Mouse (Mus musculus): ENCODE results near the gene Xlr5a. TPM values are rescaled to one million over a fixed set of nuclear protein-coding genes. Genes with fewer than 3 reads are reported as not detected.
"Not testable (repeated sequence)": the region's sequence is repeated elsewhere in the genome, so short reads cannot be mapped to it uniquely, and the experiment has no call there.

Xlr5a gene
- polyA plus RNA-seq, 1 experiment from 2014 or later: not detected

DNA sequence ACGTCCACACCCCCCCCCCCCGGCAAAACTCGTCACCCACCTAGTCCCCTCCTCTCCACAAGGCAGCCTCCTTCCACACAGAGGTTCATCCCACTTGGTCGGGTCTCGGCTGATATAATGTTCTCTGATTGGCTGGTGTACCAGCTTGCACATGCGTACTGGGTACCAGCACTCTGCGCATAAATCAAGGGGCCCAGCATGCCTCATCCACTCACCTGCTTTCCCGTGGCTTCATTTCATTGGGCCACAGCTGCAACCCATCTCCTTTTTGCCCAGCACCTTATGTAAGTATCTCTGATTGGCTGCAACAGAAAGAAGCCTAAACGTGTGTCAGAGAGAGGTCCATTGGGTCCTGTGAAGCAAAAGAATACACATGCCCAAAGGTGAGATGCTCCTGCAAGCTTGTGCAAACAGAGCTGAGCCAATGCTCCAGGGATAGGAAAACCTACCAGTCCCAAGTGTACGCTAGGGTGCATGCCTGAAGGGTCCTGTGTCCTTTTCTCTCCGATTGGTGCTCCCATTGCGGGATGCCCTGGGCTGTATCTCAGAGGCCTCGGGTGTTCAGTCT lies 195.8 kb downstream of the Xlr5a start, which contains the start of gene Xlr3a:
TSS of gene Xlr3a (minus strand) at position 155 of the 568 bp plus-strand sequence.
- DNase-seq (ENCODE audit: low spot score): not testable (repeated sequence)

DNA sequence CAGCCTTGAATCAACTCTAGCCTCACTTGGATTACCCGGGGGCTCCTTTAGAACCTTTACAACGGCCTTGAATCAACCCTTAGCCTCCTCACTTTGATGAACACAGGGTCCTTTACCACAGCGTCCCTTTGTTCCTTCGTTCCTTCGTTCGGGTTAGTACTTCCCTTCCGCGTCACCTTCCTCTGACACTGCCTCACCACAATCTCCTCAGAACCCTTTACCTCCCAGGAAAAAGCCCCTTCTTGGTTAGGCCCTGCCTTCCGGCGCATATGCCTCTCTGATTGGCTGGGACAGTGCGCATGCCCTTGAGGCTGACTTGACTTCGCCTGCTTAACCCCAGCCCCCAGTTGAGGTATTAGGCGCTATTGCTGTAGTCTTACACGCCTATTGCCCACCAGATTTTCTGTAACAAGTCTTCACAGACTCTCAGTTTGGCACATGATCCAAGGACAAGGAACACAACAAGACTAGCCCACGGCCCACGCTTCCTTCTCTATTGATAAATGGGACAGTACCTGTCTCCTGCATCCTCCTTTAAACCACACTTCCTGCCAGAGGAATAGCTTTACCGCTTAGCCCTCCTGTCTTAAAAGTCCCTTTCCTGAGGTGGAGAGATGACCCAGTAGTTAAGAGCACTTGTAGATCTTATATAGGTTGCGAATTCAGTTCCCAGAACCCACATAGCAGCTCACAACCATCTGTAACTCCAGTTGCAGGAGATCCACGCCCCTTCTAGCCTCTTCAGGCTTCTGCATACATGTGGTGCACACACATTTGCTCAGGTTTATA lies 210.3 kb downstream of the Xlr5a start, which contains the start of gene Xlr4a:
TSS of gene Xlr4a (minus strand) at position 212 of the 789 bp plus-strand sequence.
- not testable (repeated sequence) for H3K9me3 ChIP-seq; H3K27me3 ChIP-seq (ENCODE audit: insufficient read depth, poor library complexity, severe bottlenecking); H3K4me1 ChIP-seq (replicated peaks); H3K27ac ChIP-seq; DNase-seq (ENCODE audit: low spot score); H3K4me3 ChIP-seq; H3K36me3 ChIP-seq
- 83% methylated on average over 19 of the region's 19 CpGs for WGBS

More for the DNA sequence above, 195.8 kb downstream of the Xlr5a start, which contains the start of gene Xlr3a:
- not testable (repeated sequence) for H3K27ac ChIP-seq; H3K9me3 ChIP-seq; H3K4me3 ChIP-seq; H3K36me3 ChIP-seq; H3K27me3 ChIP-seq (ENCODE audit: insufficient read depth, poor library complexity, severe bottlenecking); H3K4me1 ChIP-seq (replicated peaks)
- 77% methylated on average over 13 of the region's 13 CpGs for WGBS

DNA sequence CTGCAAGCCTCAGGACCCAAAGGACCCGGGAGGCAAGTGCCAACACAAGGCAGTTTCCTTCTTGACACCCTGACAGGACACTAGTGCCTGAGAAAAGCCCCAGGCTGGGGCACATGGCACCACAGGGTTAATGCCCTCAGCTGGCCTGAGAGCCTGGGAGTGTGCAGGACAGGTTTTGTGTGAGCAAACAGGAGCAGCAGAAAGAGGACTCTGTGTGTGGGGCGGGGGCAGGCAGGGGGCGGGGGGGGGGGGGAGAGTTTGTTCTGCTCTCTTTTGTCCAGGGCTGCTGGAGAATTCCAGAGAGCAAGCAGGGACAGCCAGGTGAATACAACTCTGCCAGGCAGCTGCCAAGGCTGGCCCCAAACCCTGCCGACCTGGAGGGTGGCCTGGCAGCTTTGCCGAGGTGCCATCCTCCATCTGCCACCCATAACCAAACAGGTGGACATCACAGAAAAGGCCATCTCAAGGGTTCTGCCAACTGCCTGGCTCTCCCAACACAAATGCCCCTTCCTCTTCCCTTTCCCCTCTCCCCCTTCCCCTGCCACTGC lies 225.9 kb downstream of the Xlr5a start:
- H3K27me3 ChIP-seq (ENCODE audit: insufficient read depth, poor library complexity, severe bottlenecking): peaks cover 22% of the 10 kb centered on the region
- WGBS: 81% methylated on average over 3 of the region's 5 CpGs
- DNase-seq (ENCODE audit: low spot score); H3K9me3 ChIP-seq; H3K36me3 ChIP-seq; H3K4me3 ChIP-seq; H3K27ac ChIP-seq: not testable (repeated sequence)
- H3K4me1 ChIP-seq (replicated peaks): peaks cover 11% of the 10 kb centered on the region

DNA sequence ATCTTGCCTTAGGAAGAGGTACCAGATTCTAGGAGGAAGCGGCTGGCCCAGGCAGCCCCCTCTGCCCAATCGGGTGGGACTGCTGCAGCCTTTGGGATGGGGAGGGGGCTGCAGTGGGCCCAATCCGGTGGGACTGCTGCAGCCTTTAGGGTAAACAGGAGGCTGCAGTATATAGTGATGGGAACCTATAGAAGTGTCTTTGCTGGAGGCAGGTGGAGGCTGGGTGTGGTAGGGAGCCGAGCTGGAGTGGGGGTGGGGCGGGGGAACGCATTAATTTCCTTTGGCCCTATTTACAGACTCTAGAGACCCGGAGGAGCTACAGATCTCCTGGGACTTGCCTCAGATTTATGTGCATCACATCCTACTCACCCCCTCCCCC lies 228.4 kb downstream of the Xlr5a start, which contains the start of gene Pnma3:
TSS of gene Pnma3 (plus strand) at position 373 of the 379 bp plus-strand sequence.
- no peaks in the 10 kb centered on the region for H3K36me3 ChIP-seq
- no peak for DNase-seq (ENCODE audit: low spot score)
- no peaks in the 10 kb centered on the region for H3K9me3 ChIP-seq
- H3K4me3 ChIP-seq: peak within 1 kb of the TSS; percentile 43
- WGBS: 28% methylated on average over 7 of the region's 7 CpGs
- H3K4me1 ChIP-seq (replicated peaks): peaks cover 11% of the 10 kb centered on the region
- H3K27ac ChIP-seq: peak within 1 kb of the TSS; percentile 72
- H3K27me3 ChIP-seq (ENCODE audit: insufficient read depth, poor library complexity, severe bottlenecking): peaks cover 22% of the 10 kb centered on the region

DNA sequence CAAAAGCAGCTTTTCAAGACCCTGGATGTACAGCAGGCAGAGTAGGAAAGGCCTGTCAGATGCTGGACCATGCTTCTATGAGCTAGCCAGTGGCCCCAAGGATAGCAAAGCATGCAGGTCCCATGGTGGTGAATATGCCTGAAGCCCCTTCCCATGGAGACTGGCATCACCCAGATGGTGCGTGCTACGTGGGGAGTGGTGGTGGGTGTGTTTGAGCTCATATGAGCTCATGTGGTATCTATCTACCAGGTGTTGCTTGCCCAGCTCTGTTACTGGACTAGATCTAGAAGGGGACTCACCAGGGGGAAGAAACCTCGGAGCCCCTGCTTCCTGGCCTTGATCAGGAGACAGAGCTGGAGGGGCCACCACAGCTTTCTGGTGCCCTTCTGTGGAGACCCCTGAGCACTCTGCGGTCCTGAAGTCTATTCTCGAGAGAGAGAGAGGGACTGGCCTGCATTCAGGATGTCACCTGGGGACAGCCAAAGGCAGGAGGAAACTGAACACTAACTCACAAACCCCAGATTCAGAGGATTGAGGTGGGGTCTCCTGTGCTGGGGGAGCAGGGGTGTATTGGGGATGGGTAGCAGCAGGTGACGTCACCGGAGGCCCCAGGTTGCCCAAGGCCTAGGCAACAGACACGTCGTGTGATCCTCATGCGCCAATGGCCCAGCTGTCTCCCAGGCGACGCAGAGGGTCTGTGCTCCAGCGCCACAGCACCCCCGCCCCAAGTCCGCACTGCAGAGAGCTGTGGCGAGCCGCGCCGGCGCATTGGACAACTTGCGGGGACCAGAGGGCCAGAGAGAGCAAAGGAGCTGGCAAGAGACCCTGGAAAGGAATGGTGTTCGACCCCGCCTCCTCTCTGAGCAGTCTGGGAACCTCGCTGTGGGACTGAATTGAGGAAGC lies 229.0 kb downstream of the Xlr5a start:
- H3K9me3 ChIP-seq: no peaks in the 10 kb centered on the region
- 31% methylated on average over 24 of the region's 24 CpGs for WGBS

DNA sequence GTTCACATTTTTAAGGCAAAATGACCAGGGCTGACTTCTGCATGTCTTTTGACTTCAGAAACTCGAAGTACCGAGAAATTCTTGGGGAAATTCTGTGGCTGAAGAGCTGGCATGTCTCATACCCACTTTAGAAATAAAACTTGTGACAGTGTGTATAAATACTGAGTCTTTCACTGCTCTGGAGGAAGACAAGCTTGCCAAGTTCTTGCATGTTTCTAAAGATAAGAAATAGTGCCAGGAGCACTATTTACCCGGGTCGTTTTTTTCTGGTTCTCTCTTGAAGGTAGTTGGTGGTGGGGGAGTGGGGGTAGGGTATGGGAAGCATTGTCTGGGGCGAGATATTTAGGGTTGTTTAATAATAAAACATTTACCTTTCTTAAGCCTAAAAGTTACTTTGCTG lies 230.5 kb downstream of the Xlr5a start:
- Histone ChIP-seq H3K4me3 (no peak overlapping the region), H3K9me3 (no peaks in the 10 kb centered on the region), H3K36me3 (no peaks in the 10 kb centered on the region), H3K4me1 (replicated peaks) (peaks cover 11% of the 10 kb centered on the region), H3K27ac (no peak overlapping the region), H3K27me3 (ENCODE audit: insufficient read depth, poor library complexity, severe bottlenecking) (peaks cover 22% of the 10 kb centered on the region)
- no peak for DNase-seq (ENCODE audit: low spot score)
- WGBS: 53% methylated on average over 5 of the region's 5 CpGs

More for the DNA sequence above, 229.0 kb downstream of the Xlr5a start:
- peaks cover 11% of the 10 kb centered on the region for H3K4me1 ChIP-seq (replicated peaks)
- peaks cover 22% of the 10 kb centered on the region for H3K27me3 ChIP-seq (ENCODE audit: insufficient read depth, poor library complexity, severe bottlenecking)
- peak overlapping the region; percentile 72 for H3K27ac ChIP-seq
- H3K4me3 ChIP-seq: peak overlapping the region; percentile 43
- DNase-seq (ENCODE audit: low spot score): peak; percentile 38
- H3K36me3 ChIP-seq: no peaks in the 10 kb centered on the region

DNA sequence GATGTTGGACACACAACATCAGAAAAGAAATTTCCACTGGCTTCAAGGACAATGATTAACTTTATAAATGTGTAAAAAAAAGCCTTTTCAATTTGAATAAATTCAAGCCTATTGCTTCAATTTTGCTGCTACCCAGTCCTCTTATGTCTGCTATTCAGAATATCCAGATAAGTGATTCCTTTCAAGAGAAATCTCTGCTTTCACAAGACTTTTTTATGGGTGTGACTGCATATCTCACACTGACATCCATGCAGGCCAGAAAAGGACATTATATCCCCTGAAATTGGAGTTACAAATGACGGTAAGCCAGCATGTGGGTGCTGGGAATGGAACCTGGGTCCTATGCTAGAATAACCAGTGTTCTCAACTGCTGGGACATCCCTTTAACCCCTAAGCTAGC lies 231.2 kb downstream of the Xlr5a start:
- WGBS: 84% methylated on average over 1 of the region's 1 CpGs
- H3K36me3 ChIP-seq: no peaks in the 10 kb centered on the region

More for the DNA sequence above, 231.2 kb downstream of the Xlr5a start:
- DNase-seq (ENCODE audit: low spot score): no peak
- no peak overlapping the region for H3K4me3 ChIP-seq
- H3K27me3 ChIP-seq (ENCODE audit: insufficient read depth, poor library complexity, severe bottlenecking): peaks cover 22% of the 10 kb centered on the region
- H3K9me3 ChIP-seq: no peaks in the 10 kb centered on the region
- H3K4me1 ChIP-seq (replicated peaks): peaks cover 11% of the 10 kb centered on the region
- no peak overlapping the region for H3K27ac ChIP-seq

Other genes with a start within 250 kb of the Xlr5a start
- gene Pnma3, start 228.2 kb downstream of the Xlr5a start, polyA plus RNA-seq (2016; fragmentation: Nextera tagmentation; extraction: Ambion mirVana): 0.25 and 0.51 TPM in 2 replicates
- gene Xlr4a, start 210.5 kb downstream of the Xlr5a start, polyA plus RNA-seq (2016; fragmentation: Nextera tagmentation; extraction: Ambion mirVana): 1.5 TPM in 1 of 2 replicates, not detected in the other
- 2.1 and 2.7 TPM in 2 replicates for gene Xlr3a, start 195.9 kb downstream of the Xlr5a start, polyA plus RNA-seq (2016; fragmentation: Nextera tagmentation; extraction: Ambion mirVana)
- 0.24 and 0.26 TPM in 2 replicates for gene Gm14685, start 175.9 kb downstream of the Xlr5a start, polyA plus RNA-seq (2016; fragmentation: Nextera tagmentation; extraction: Ambion mirVana)
- not detected in 2 replicates for gene Xlr5b, start 144.2 kb downstream of the Xlr5a start, polyA plus RNA-seq (2016; fragmentation: Nextera tagmentation; extraction: Ambion mirVana)
- gene DXBay18, start 143.5 kb downstream of the Xlr5a start, polyA plus RNA-seq (2016; fragmentation: Nextera tagmentation; extraction: Ambion mirVana): not detected in 2 replicates
- gene Spin2d, start 116.0 kb downstream of the Xlr5a start, polyA plus RNA-seq (2016; fragmentation: Nextera tagmentation; extraction: Ambion mirVana): not detected in 2 replicates
- 11.1 and 12.8 TPM in 2 replicates for gene Xlr3b, start 100.8 kb downstream of the Xlr5a start, polyA plus RNA-seq (2016; fragmentation: Nextera tagmentation; extraction: Ambion mirVana)
- 0.45 and 0.68 TPM in 2 replicates for gene Xlr4b, start 78.6 kb downstream of the Xlr5a start, polyA plus RNA-seq (2016; fragmentation: Nextera tagmentation; extraction: Ambion mirVana)
- gene F8a, start 64.7 kb downstream of the Xlr5a start, polyA plus RNA-seq (2016; fragmentation: Nextera tagmentation; extraction: Ambion mirVana): 14.1 and 19.8 TPM in 2 replicates
- gene Xlr4c, start 49.8 kb downstream of the Xlr5a start, polyA plus RNA-seq (2016; fragmentation: Nextera tagmentation; extraction: Ambion mirVana): 0.27 TPM in 1 of 2 replicates, not detected in the other
- 0.20 and 0.30 TPM in 2 replicates for gene Xlr3c, start 27.6 kb downstream of the Xlr5a start, polyA plus RNA-seq (2016; fragmentation: Nextera tagmentation; extraction: Ambion mirVana)
- gene Xlr5c, start within 50 bp of the Xlr5a start, polyA plus RNA-seq (2016; fragmentation: Nextera tagmentation; extraction: Ambion mirVana): not detected in 2 replicates
- gene Gm45015, start 43.9 kb upstream of the Xlr5a start, polyA plus RNA-seq (2016; fragmentation: Nextera tagmentation; extraction: Ambion mirVana): not detected in 2 replicates
- 12.6 and 13.4 TPM in 2 replicates for gene Zfp275, start 49.6 kb upstream of the Xlr5a start, polyA plus RNA-seq (2016; fragmentation: Nextera tagmentation; extraction: Ambion mirVana)
- gene Gm18336, start 105.8 kb upstream of the Xlr5a start, polyA plus RNA-seq (2016; fragmentation: Nextera tagmentation; extraction: Ambion mirVana): not detected in 2 replicates
- 0.10 and 0.17 TPM in 2 replicates for gene Zfp92, start 118.1 kb upstream of the Xlr5a start, polyA plus RNA-seq (2016; fragmentation: Nextera tagmentation; extraction: Ambion mirVana)
- 0.16 TPM in 1 of 2 replicates, not detected in the other for gene Trex2, start 142.4 kb upstream of the Xlr5a start, polyA plus RNA-seq (2016; fragmentation: Nextera tagmentation; extraction: Ambion mirVana)
- 79.7 and 81.4 TPM in 2 replicates for gene Haus7, start 166.1 kb upstream of the Xlr5a start, polyA plus RNA-seq (2016; fragmentation: Nextera tagmentation; extraction: Ambion mirVana)
- 17.0 and 24.3 TPM in 2 replicates for gene Bgn, start 190.6 kb upstream of the Xlr5a start, polyA plus RNA-seq (2016; fragmentation: Nextera tagmentation; extraction: Ambion mirVana)
- 0.21 and 0.42 TPM in 2 replicates for gene Atp2b3, start 210.1 kb upstream of the Xlr5a start, polyA plus RNA-seq (2016; fragmentation: Nextera tagmentation; extraction: Ambion mirVana)

Measured in hindbrain, embryonic 10.5 days (tissue).